Mouse (Mus musculus) liver, adult 2 months (tissue): ENCODE results near the gene Vps11. TPM values are rescaled to one million over a fixed set of nuclear protein-coding genes. Genes with fewer than 3 reads are reported as not detected.

Source experiments
- DNase-seq: peaks from one replicate; pipeline ENCODE4 v3.0.0-alpha.2; 2011; ENCODE audit warnings: low read depth, low spot score; ENCODE audit errors: extremely low read depth
- H3K27ac ChIP-seq: fragments of 200-500 bp; replicated peaks from 2 replicates; pipeline ENCODE4 v1.5.1; 2012; ENCODE audit warnings: low read depth, mild to moderate bottlenecking, control low read depth, inconsistent platforms, low read length; ENCODE audit not compliant: insufficient read depth
- H3K27me3 ChIP-seq: fragments of 200-500 bp; 2 replicates; pipeline ENCODE4 v1.6.1; 2012; ENCODE audit warnings: mild to moderate bottlenecking, moderate library complexity, low read length, inconsistent platforms; ENCODE audit not compliant: control insufficient read depth, insufficient read depth
- H3K36me3 ChIP-seq: fragments of 200-500 bp; 2 replicates; pipeline ENCODE4 v1.6.1; 2012; ENCODE audit warnings: low read length, inconsistent platforms; ENCODE audit not compliant: control insufficient read depth, insufficient read depth
- H3K4me1 ChIP-seq: fragments of 200-500 bp; 2 replicates; pipeline ENCODE4 v1.6.1; 2011; ENCODE audit warnings: low read length; ENCODE audit not compliant: control insufficient read depth, insufficient read depth
- H3K4me3 ChIP-seq: fragments of 200-500 bp; 2 replicates; pipeline ENCODE4 v1.5.1; 2011; ENCODE audit warnings: low read depth, mild to moderate bottlenecking, control low read depth, low read length, moderate library complexity; ENCODE audit not compliant: insufficient read depth
- H3K79me2 ChIP-seq: fragments of 200-500 bp; 2 replicates; pipeline ENCODE4 v1.6.1; 2012; ENCODE audit warnings: inconsistent platforms, mild to moderate bottlenecking, low read length, moderate library complexity; ENCODE audit not compliant: control insufficient read depth, insufficient read depth
- H3K9ac ChIP-seq: fragments of 200-500 bp; 2 replicates; pipeline ENCODE4 v1.6.1; 2012; ENCODE audit warnings: low read depth, mild to moderate bottlenecking, control low read depth, inconsistent platforms, low read length
- CTCF ChIP-seq: fragments of 200-500 bp; IDR thresholded peaks from 2 replicates; pipeline ENCODE4 v1.5.1; 2011; ENCODE audit warnings: low read depth, low read length, control low read depth
- POLR2A ChIP-seq: fragments of 200-500 bp; IDR thresholded peaks from 2 replicates; pipeline ENCODE4 v1.6.1; 2011; ENCODE audit warnings: low read length, control low read depth; ENCODE audit not compliant: insufficient read depth; ENCODE audit errors: extremely low read depth
- WGBS: fragments of 180-500 bp; shearing (Covaris S2); methylation state at CpG from one replicate; pipeline ENCODE4 v1.1.7; 2018; 5-methylcytosine and 5-hydroxymethylcytosine counted together
- polyA plus RNA-seq: library from polyadenylated mRNA; depleted of rRNA; stranded (reverse); fragments of >200 nt; gene quantifications from 2 replicates; pipeline ENCODE4 v1.2.3, GENCODE M21; 2012
- total RNA-seq: library from RNA; depleted of rRNA; stranded (reverse); fragments of >200 nt; gene quantifications from 2 replicates; pipeline ENCODE4 v1.2.3, GENCODE M21; 2014

Vps11 gene
- total and polyA plus RNA-seq, 2 experiments = 14.5 to 17.0 TPM

DNA sequence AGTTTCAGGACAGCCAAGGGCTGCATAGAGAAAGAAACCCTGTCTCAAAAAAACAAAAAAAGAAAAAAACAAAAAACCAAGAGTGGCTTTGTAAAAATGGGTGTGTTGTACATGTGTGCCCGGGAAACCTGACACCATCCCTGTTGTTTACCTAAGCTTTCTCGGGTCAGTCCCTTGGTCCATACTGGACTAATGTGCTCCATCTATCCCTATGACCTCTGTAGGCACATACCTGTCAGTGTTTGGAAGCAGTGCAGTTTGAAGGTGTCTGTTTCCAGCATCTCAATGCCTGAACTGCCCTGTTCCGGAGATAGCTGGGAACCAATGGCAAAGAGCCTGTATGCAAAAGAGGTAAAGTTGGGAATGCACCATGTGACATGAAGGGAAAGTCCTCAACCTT lies 43.5 kb upstream of the Vps11 start:
- Histone ChIP-seq H3K27me3 (no peaks in the 10 kb centered on the region), H3K79me2 (peaks cover 3% of the 10 kb centered on the region; the same call in 1 of the 2 replicates), H3K4me3 (no peak overlapping the region), H3K4me1 (peaks cover 29% of the 10 kb centered on the region), H3K27ac (peak overlapping the region; percentile 57), H3K9ac (no peak overlapping the region), H3K36me3 (peaks cover 38% of the 10 kb centered on the region)
- TF ChIP-seq CTCF (no peak), POLR2A (no peak)
- DNase-seq = peak; percentile 75
- 33% methylated on average over 3 of the region's 3 CpGs for WGBS

DNA sequence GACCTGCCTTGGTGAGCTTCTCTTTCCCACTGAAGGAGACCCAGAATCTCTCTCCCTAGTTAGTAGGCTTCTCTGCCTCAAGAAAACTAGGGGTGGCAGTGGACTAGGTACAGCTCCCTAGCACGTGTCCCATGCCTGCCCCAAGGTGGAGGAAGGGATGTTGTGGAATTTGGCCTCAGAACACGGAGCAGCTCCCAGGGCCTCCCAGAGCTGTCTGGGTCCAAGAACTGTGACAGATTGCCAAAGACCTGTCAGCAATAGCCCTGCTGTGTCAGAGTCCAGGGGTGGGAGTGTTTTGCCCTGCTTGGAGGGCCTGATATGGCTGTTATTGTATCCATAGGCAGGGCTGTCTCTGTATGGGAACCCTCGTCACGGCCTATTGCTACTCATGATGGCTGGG lies 39.6 kb upstream of the Vps11 start:
- no peak for TF ChIP-seq CTCF
- no peak for TF ChIP-seq POLR2A
- DNase-seq = peak; percentile 96
- 26% methylated on average over 4 of the region's 4 CpGs for WGBS
- peaks cover 13% of the 10 kb centered on the region for H3K79me2 ChIP-seq
- peak overlapping the region; percentile 96 for H3K27ac ChIP-seq
- H3K4me3 ChIP-seq = no peak overlapping the region; the same call in 1 of the 2 replicates
- H3K9ac ChIP-seq = peak overlapping the region; percentile 94
- peaks cover 27% of the 10 kb centered on the region for H3K36me3 ChIP-seq
- H3K27me3 ChIP-seq = no peaks in the 10 kb centered on the region
- H3K4me1 ChIP-seq = peaks cover 26% of the 10 kb centered on the region

DNA sequence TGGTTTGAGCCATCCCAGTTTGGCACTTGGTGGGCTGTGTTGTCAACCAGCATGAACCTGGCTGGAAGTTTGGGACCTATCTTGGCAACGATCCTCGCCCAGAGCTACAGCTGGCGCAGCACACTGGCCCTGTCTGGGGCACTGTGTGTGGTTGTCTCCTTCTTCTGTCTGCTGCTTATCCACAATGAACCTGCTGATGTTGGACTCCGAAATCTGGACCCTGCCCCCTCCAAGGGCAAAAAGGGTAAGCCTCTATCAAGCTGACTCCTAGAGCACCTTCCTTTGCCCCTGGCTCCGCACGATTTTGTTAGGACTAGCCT lies 38.3 kb upstream of the Vps11 start:
- H3K4me3 ChIP-seq = peak overlapping the region; percentile 95
- WGBS = 31% methylated on average over 6 of the region's 6 CpGs
- H3K79me2 ChIP-seq = peaks cover 13% of the 10 kb centered on the region
- peak; percentile 89 for DNase-seq
- peak overlapping the region; percentile 96 for H3K27ac ChIP-seq
- TF ChIP-seq CTCF = no peak
- TF ChIP-seq POLR2A = peak; percentile 52; the same call in 1 of the 2 replicates
- H3K9ac ChIP-seq = peak overlapping the region; percentile 94
- peaks cover 23% of the 10 kb centered on the region for H3K4me1 ChIP-seq
- H3K27me3 ChIP-seq = no peaks in the 10 kb centered on the region
- H3K36me3 ChIP-seq = peaks cover 27% of the 10 kb centered on the region

DNA sequence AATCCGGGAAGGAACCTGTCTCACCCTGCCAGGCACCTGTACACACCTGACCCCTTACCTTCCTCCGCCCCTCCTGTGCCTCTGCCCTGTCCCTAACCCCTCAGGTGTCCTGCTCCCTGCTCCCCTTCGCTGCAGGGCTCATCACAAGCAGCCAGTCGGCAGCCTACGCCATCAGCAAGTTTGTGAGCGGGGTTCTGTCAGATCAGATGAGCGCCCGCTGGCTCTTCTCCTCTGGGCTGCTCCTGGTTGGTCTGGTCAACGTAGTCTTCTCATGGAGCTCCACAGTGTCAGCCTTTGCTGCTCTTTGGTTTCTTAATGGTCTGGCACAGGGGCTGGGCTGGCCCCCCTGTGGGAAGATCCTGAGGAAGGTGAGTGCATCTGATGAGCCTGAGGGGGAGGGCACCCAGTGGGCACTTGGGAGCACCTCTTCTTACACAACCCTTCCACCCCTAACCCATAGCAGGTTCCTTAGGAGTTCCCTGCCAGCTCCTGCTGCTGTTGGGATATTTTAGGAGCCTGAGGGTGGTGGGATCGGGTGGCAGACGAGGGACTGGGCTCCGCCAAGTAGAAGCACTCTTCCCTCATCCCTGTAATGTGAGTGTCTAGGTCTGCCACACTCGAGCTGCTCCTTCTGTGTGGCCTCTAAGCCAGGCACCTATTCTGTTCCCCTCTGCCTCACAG lies 37.8 kb upstream of the Vps11 start:
- no peak for DNase-seq
- Histone ChIP-seq H3K9ac (peak overlapping the region; percentile 94), H3K4me3 (peak overlapping the region; percentile 95), H3K4me1 (peaks cover 23% of the 10 kb centered on the region), H3K27me3 (no peaks in the 10 kb centered on the region), H3K79me2 (peaks cover 13% of the 10 kb centered on the region), H3K36me3 (peaks cover 25% of the 10 kb centered on the region), H3K27ac (peak overlapping the region; percentile 96)
- TF ChIP-seq CTCF (no peak), POLR2A (0 out of 2 replicates have a peak, but pooled peaks have one; percentile 2)
- WGBS = 30% methylated on average over 13 of the region's 13 CpGs

DNA sequence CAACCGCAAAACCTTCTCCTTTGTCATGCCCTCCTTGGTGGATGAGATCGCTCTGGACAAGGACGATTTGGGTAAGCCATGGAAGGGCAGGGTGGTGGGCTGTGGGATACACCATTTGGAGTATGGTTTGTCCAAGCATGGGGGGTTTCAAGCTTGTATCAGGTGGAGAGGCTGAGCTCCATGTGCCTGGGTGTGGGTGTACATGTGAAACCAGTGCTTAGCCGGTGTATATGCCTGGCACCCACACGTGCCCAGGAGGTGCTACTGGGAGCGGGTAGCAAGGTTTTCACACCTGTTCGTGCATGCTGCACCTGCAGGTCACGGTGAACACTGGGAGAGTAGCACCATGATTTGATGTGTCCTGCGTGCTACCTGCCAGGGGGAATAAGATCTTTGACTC lies 37.1 kb upstream of the Vps11 start:
- 26% methylated on average over 9 of the region's 9 CpGs for WGBS
- H3K4me1 ChIP-seq = peaks cover 19% of the 10 kb centered on the region
- H3K27ac ChIP-seq = peak overlapping the region; percentile 96
- peak; percentile 60 for DNase-seq
- no peak for TF ChIP-seq CTCF
- TF ChIP-seq POLR2A = no peak
- peak overlapping the region; percentile 94 for H3K9ac ChIP-seq
- peak overlapping the region; percentile 95 for H3K4me3 ChIP-seq
- H3K79me2 ChIP-seq = peaks cover 13% of the 10 kb centered on the region
- peaks cover 18% of the 10 kb centered on the region for H3K36me3 ChIP-seq
- H3K27me3 ChIP-seq = no peaks in the 10 kb centered on the region

DNA sequence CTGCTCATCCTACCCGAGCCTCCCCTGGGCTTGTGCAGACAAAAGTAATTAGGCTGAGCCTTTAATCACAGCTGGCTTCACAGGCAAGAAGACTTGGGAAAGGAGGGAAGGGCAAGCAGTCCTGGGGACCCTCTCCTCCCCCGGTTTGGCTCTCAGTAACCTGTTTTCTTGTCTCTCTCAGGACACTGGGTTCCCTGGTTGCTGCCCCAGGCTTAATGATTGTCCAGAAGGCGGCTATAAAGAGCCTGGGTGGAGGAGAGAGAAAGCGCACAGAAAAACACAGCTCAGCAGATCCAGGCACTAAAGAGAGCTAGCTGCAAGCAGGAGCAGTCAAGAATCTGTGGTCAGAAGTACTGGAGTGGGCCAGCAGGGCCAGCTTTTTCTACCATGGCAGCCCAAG lies 36.6 kb upstream of the Vps11 start:
- H3K4me3 ChIP-seq = peak overlapping the region; percentile 95
- TF ChIP-seq CTCF = peak; percentile 21; the same call in 1 of the 2 replicates
- TF ChIP-seq POLR2A = peak; percentile 90
- peak overlapping the region; percentile 96 for H3K27ac ChIP-seq
- 16% methylated on average over 4 of the region's 4 CpGs for WGBS
- H3K79me2 ChIP-seq = peaks cover 13% of the 10 kb centered on the region
- peaks cover 13% of the 10 kb centered on the region; the same call in 1 of the 2 replicates for H3K36me3 ChIP-seq
- H3K27me3 ChIP-seq = no peaks in the 10 kb centered on the region
- DNase-seq = peak; percentile 93
- peaks cover 19% of the 10 kb centered on the region for H3K4me1 ChIP-seq
- peak overlapping the region; percentile 94 for H3K9ac ChIP-seq
